22 mouse cellular contexts compared by ENCODE assay signal in the genomic region with DNA sequence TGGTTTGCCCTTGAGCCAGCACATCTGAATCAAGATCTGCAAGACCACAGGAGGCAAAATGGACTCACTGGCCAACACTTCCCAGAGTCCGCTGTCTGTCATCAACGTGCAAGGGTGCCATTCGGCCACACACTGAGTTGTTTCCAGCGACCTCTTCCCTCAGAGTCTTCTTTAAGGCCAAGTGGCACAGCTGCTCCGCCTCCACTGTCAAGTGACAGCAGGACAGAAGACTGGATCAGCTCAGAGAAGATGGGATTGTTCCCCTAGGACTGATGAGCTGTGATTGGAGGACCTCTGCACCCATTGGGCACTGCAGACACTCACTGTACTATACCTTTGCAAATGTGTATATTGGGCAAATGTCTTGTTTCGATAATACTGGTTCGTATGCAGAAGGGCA. TPM values are rescaled to one million over a fixed set of nuclear protein-coding genes. Genes with fewer than 3 reads are reported as not detected.
"Had no signal": no experiment of that assay in that cellular context is flagged by ENCODE, and none has a peak within 500 bp of the region (broad histone marks: within the 10 kb centered on the region; RNA-seq: fewer than 3 reads in every experiment).

No protein-coding gene starts in this region.

- H3K9me3 ChIP-seq: liver, embryonic 12.5 days; midbrain, embryonic 10.5 days; midbrain, embryonic 12.5 days; neural tube, embryonic 13.5 days; neural tube, embryonic 15.5 days had no signal

- H3K36me3 ChIP-seq: liver, embryonic 12.5 days; midbrain, embryonic 10.5 days had no signal

- H3K4me1 ChIP-seq: liver, embryonic 12.5 days had no signal

- H3K4me2 ChIP-seq: liver, embryonic 12.5 days; midbrain, embryonic 12.5 days; neural tube, embryonic 13.5 days; neural tube, embryonic 15.5 days had no signal

- H3K27ac ChIP-seq: liver, embryonic 12.5 days; liver, embryonic 14.5 days; midbrain, embryonic 10.5 days; midbrain, embryonic 12.5 days; neural tube, embryonic 13.5 days; neural tube, embryonic 15.5 days had no signal

- H3K4me3 ChIP-seq: liver, embryonic 12.5 days; midbrain, embryonic 10.5 days; midbrain, embryonic 12.5 days; myocyte; neural tube, embryonic 13.5 days; neural tube, embryonic 15.5 days had no signal

- DNase-seq: midbrain, embryonic 14.5 days; retina, postnatal 1 day; right cerebral cortex, adult 18-20 months; right cerebral cortex, postnatal 25 days; right cerebral cortex, postnatal 4 days; spleen, adult 18-20 months; thymus, adult 18-20 months; thymus, postnatal 25 days; thymus, postnatal 4 days had no signal

- H3K9ac ChIP-seq: liver, embryonic 12.5 days; liver, embryonic 14.5 days; midbrain, embryonic 12.5 days; neural tube, embryonic 13.5 days; neural tube, embryonic 15.5 days had no signal

- ATAC-seq: liver, embryonic 12.5 days; midbrain, embryonic 16.5 days had no signal

- H3K27me3 ChIP-seq: liver, embryonic 12.5 days; neural tube, embryonic 13.5 days; neural tube, embryonic 15.5 days had no signal

RNA-seq across cellular contexts. Expression of gene Prima1, which starts 54.9 kb away (rescaled TPM):
- total RNA-seq: liver, adult 2 months; megakaryocyte, adult 5-6 weeks; megakaryocyte-erythroid progenitor cell, adult 5-6 weeks had no signal
- polyA plus RNA-seq: liver, adult 2 months; liver, embryonic 12.5 days; liver, embryonic 14.5 days; liver, embryonic 16.5 days; myocyte; thymus, postnatal 0 days had no signal
